Mouse (Mus musculus): ENCODE results near the gene Actl6b. TPM values are rescaled to one million over a fixed set of nuclear protein-coding genes. Genes with fewer than 3 reads are reported as not detected.
A peak's percentile ranks its signal among the peaks of the same experiment; 100 is the strongest.

Gene Actl6b
- polyA plus RNA-seq, 1 experiment = not detected

DNA sequence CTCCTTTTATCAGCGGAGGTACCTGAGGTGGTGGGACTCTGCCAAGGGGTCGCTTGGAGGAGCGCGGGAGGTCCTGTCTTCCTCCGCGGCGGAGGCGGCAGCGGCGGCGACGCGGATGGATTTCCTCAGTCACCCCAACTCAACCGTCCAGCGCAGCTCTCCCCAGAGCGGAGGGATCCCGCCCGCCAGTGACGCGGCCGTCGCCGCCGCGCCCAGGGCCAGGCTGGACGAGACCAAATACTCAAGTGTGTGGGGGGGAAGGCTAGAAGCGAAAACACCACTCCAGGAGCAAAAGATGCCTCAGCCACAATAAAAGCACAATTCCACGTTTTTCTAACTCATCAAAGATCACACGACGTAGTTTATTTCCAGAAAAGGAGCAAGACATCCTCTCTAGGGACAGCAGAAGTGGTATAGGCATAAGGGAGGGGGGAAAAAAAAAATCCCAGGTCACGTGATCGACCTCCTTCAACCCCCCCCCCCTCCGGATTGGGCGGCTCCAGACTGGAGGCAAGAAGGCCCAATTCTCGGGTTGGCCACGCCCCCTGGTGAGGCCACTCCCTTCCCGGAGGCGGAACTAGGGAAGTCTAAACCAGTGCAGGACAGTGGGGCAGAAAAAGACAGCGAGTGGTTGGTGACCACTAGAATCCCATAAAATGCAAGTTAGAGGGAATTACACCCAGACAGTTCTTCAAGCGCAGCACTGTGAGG lies 20.0 kb upstream of the Actl6b start, which contains the start of the genes Epo and Gnb2:
Epo (minus strand) TSS at position 126 of the 711 bp plus-strand sequence.
Gnb2 (minus strand) TSS at position 394 of the 711 bp plus-strand sequence.
- H3K79me3 ChIP-seq (ENCODE audit: low read depth) = peaks cover 24% of the 10 kb centered on the region
- TF ChIP-seq FOSL1 (IDR thresholded peaks at IDR 0.05; ENCODE audit: insufficient read depth, low read length, poor library complexity, severe bottlenecking) (peak; percentile 7), CTCF (IDR thresholded peaks at IDR 0.05; ENCODE audit: control insufficient read depth, insufficient read depth, insufficient read length) (no peak), USF1 (IDR thresholded peaks at IDR 0.05; ENCODE audit: low read depth) (peak; percentile 96)

DNA sequence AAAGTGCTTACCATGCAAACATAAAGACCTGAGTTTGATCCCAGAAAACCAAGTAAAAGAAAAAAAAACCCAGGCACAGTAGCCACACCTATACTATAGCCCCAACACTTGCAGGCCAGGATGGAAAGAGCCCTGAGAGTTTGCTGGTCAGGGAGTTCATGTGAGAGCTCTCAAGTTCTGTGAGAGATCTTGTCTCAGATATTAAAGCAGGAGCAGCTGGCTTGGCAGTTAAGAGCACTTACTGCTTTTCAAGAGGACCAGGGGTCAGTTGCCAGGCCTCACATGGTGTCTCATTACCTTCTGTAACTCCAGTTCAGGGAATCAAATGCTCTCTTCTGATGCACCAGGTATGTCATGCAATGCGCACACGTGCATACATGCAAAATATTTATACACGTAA lies 18.6 kb upstream of the Actl6b start:
- Histone ChIP-seq H3K79me3 (ENCODE audit: low read depth) (peaks cover 24% of the 10 kb centered on the region), H3K36me3 (ENCODE audit: control insufficient read depth, insufficient read depth) (peaks cover 3% of the 10 kb centered on the region), H3K4me3 (ENCODE audit: insufficient read depth, poor library complexity, severe bottlenecking) (no peak overlapping the region), H3ac (ENCODE audit: control insufficient read depth, insufficient read length, low read depth) (no peak overlapping the region), H3K79me2 (ENCODE audit: control insufficient read depth, insufficient read depth) (peaks cover 32% of the 10 kb centered on the region), H3K27me3 (ENCODE audit: control insufficient read depth, insufficient read depth, insufficient read length) (no peaks in the 10 kb centered on the region)
- TF ChIP-seq USF1 (IDR thresholded peaks at IDR 0.05; ENCODE audit: low read depth) (no peak), MAX (IDR thresholded peaks at IDR 0.05) (no peak), CEBPB (IDR thresholded peaks at IDR 0.05; ENCODE audit: low read depth) (no peak), MYOD1 (IDR thresholded peaks at IDR 0.05; ENCODE audit: control insufficient read depth, insufficient read length, low read depth) (no peak), MYOG (IDR thresholded peaks at IDR 0.05; ENCODE audit: control insufficient read depth, extremely low read depth, insufficient read length) (no peak), FOSL1 (IDR thresholded peaks at IDR 0.05; ENCODE audit: insufficient read depth, low read length, poor library complexity, severe bottlenecking) (no peak), CTCF (IDR thresholded peaks at IDR 0.05; ENCODE audit: control insufficient read depth, insufficient read depth, insufficient read length) (no peak)

More for the DNA sequence above, 20.0 kb upstream of the Actl6b start, which contains the start of the genes Epo and Gnb2:
- Histone ChIP-seq H3K4me3 (ENCODE audit: insufficient read depth, poor library complexity, severe bottlenecking) (peak within 1 kb of the TSS; percentile 74), H3K79me2 (ENCODE audit: control insufficient read depth, insufficient read depth) (peaks cover 47% of the 10 kb centered on the region), H3K36me3 (ENCODE audit: control insufficient read depth, insufficient read depth) (peaks cover 18% of the 10 kb centered on the region), H3K27me3 (ENCODE audit: control insufficient read depth, insufficient read depth, insufficient read length) (no peaks in the 10 kb centered on the region), H3ac (ENCODE audit: control insufficient read depth, insufficient read length, low read depth) (peak within 1 kb of the TSS; percentile 78)

DNA sequence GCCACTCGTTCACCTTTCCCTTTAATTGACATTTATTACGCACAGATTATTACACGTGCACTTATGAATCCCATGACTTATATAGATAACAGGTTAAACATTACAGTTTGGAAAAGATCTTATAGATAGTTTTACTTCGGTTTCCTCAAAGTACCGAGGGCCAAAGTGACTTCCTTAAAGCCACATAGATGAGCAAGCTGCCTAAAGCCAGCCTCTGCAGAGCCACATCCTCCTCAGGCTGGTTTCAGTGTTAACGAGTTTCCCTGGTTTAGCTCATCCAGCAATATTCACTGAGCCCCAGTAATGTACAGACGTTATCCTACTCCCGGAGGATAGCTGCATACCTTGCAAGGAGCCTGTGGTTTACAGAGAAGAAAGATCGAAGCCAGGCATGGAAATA lies 18.0 kb upstream of the Actl6b start:
- no peak overlapping the region for H3K4me3 ChIP-seq (ENCODE audit: insufficient read depth, poor library complexity, severe bottlenecking)
- H3ac ChIP-seq (ENCODE audit: control insufficient read depth, insufficient read length, low read depth) = no peak overlapping the region
- no peaks in the 10 kb centered on the region for H3K27me3 ChIP-seq (ENCODE audit: control insufficient read depth, insufficient read depth, insufficient read length)
- TF ChIP-seq MYOG (IDR thresholded peaks at IDR 0.05; ENCODE audit: control insufficient read depth, extremely low read depth, insufficient read length) = no peak
- no peak for TF ChIP-seq MAX (IDR thresholded peaks at IDR 0.05)
- TF ChIP-seq MYOD1 (IDR thresholded peaks at IDR 0.05; ENCODE audit: control insufficient read depth, insufficient read length, low read depth) = no peak
- no peak for TF ChIP-seq CEBPB (IDR thresholded peaks at IDR 0.05; ENCODE audit: low read depth)
- no peak for TF ChIP-seq CTCF (IDR thresholded peaks at IDR 0.05; ENCODE audit: control insufficient read depth, insufficient read depth, insufficient read length)
- no peak for TF ChIP-seq FOSL1 (IDR thresholded peaks at IDR 0.05; ENCODE audit: insufficient read depth, low read length, poor library complexity, severe bottlenecking)
- TF ChIP-seq USF1 (IDR thresholded peaks at IDR 0.05; ENCODE audit: low read depth) = no peak
- peaks cover 22% of the 10 kb centered on the region for H3K79me3 ChIP-seq (ENCODE audit: low read depth)
- H3K36me3 ChIP-seq (ENCODE audit: control insufficient read depth, insufficient read depth) = no peaks in the 10 kb centered on the region
- peaks cover 26% of the 10 kb centered on the region for H3K79me2 ChIP-seq (ENCODE audit: control insufficient read depth, insufficient read depth)

DNA sequence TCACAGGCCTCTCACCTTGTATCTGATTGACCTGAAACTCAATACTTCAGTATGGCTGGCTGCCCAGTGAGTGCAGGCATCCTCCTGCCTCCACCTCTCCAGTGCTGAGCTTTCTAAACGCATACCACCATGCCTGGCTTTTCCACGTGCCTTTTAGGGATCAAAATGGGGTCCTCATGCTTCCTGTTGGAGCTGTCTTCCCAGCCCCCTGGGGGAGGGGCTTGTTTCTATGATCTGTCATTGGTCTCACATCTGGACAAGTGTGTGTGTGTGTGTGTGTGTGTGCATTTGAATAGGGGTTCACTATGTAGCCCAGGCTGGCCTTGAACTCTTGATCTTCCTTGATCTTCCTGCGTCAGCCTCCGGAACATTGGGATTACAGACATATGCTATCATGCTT lies 15.9 kb upstream of the Actl6b start:
- no peak overlapping the region for H3K4me3 ChIP-seq (ENCODE audit: insufficient read depth, poor library complexity, severe bottlenecking)
- peaks cover 5% of the 10 kb centered on the region for H3K79me2 ChIP-seq (ENCODE audit: control insufficient read depth, insufficient read depth)
- no peaks in the 10 kb centered on the region for H3K27me3 ChIP-seq (ENCODE audit: control insufficient read depth, insufficient read depth, insufficient read length)
- H3ac ChIP-seq (ENCODE audit: control insufficient read depth, insufficient read length, low read depth) = no peak overlapping the region
- H3K36me3 ChIP-seq (ENCODE audit: control insufficient read depth, insufficient read depth) = no peaks in the 10 kb centered on the region
- TF ChIP-seq CTCF (IDR thresholded peaks at IDR 0.05; ENCODE audit: control insufficient read depth, insufficient read depth, insufficient read length) (no peak), MYOD1 (IDR thresholded peaks at IDR 0.05; ENCODE audit: control insufficient read depth, insufficient read length, low read depth) (no peak), MAX (IDR thresholded peaks at IDR 0.05) (no peak), FOSL1 (IDR thresholded peaks at IDR 0.05; ENCODE audit: insufficient read depth, low read length, poor library complexity, severe bottlenecking) (no peak), USF1 (IDR thresholded peaks at IDR 0.05; ENCODE audit: low read depth) (no peak), MYOG (IDR thresholded peaks at IDR 0.05; ENCODE audit: control insufficient read depth, extremely low read depth, insufficient read length) (no peak), CEBPB (IDR thresholded peaks at IDR 0.05; ENCODE audit: low read depth) (no peak)
- H3K79me3 ChIP-seq (ENCODE audit: low read depth) = peaks cover 3% of the 10 kb centered on the region

DNA sequence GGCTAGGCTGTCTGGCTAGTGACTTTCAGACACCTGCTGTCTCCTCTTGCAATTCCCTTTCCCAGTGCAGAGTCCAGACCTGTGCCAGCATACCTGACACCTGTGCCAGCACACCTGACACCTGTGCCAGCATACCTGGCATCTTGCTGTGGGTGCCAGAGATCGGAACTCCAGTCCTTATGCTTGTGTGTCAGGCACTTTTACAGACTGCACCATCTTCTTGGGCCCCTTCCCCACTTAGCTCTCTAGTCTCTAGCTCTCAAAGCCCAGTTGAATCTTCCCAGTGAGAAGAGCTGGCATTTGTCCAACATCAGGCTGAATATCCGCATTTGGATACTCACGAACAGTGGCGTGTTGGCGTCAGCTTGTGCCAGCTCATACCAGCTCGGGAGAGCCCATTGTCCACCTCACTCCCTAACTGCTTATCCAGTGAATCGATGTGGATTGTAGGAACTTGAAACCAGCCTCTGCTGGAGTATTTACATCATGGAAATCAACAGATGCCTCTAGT lies 14.0 kb upstream of the Actl6b start:
- Histone ChIP-seq H3K27me3 (ENCODE audit: control insufficient read depth, insufficient read depth, insufficient read length) (peaks cover 6% of the 10 kb centered on the region), H3ac (ENCODE audit: control insufficient read depth, insufficient read length, low read depth) (no peak overlapping the region), H3K79me3 (ENCODE audit: low read depth) (no peaks in the 10 kb centered on the region), H3K36me3 (ENCODE audit: control insufficient read depth, insufficient read depth) (no peaks in the 10 kb centered on the region), H3K79me2 (ENCODE audit: control insufficient read depth, insufficient read depth) (no peaks in the 10 kb centered on the region), H3K4me3 (ENCODE audit: insufficient read depth, poor library complexity, severe bottlenecking) (no peak overlapping the region)
- TF ChIP-seq CTCF (IDR thresholded peaks at IDR 0.05; ENCODE audit: control insufficient read depth, insufficient read depth, insufficient read length) = no peak
- no peak for TF ChIP-seq USF1 (IDR thresholded peaks at IDR 0.05; ENCODE audit: low read depth)
- no peak for TF ChIP-seq CEBPB (IDR thresholded peaks at IDR 0.05; ENCODE audit: low read depth)
- TF ChIP-seq MYOG (IDR thresholded peaks at IDR 0.05; ENCODE audit: control insufficient read depth, extremely low read depth, insufficient read length) = no peak
- TF ChIP-seq FOSL1 (IDR thresholded peaks at IDR 0.05; ENCODE audit: insufficient read depth, low read length, poor library complexity, severe bottlenecking) = no peak
- TF ChIP-seq MAX (IDR thresholded peaks at IDR 0.05) = no peak
- TF ChIP-seq MYOD1 (IDR thresholded peaks at IDR 0.05; ENCODE audit: control insufficient read depth, insufficient read length, low read depth) = no peak

All from C2C12 (cell line).